Mouse (Mus musculus) C2C12 (cell line): ENCODE results near the gene Aox1.

Experiments used
- CTCF ChIP-seq: IDR thresholded peaks from one replicate; pipeline ENCODE4 v1.5.1; 2011; ENCODE audit not compliant: control insufficient read depth, insufficient read depth, insufficient read length
- MAX ChIP-seq: IDR thresholded peaks from one replicate; pipeline ENCODE4 v1.6.1; 2011; ENCODE audit warnings: mild to moderate bottlenecking, control low read depth
- MYOD1 ChIP-seq: IDR thresholded peaks from one replicate; pipeline ENCODE4 v1.6.1; 2011; ENCODE audit warnings: low read depth; ENCODE audit not compliant: control insufficient read depth, insufficient read length
- MYOG ChIP-seq: IDR thresholded peaks from one replicate; pipeline ENCODE4 v1.6.1; 2011; ENCODE audit not compliant: control insufficient read depth, insufficient read length; ENCODE audit errors: extremely low read depth
- USF1 ChIP-seq: IDR thresholded peaks from one replicate; pipeline ENCODE4 v1.6.1; 2011; ENCODE audit warnings: low read depth, mild to moderate bottlenecking, control low read depth, moderate library complexity

DNA sequence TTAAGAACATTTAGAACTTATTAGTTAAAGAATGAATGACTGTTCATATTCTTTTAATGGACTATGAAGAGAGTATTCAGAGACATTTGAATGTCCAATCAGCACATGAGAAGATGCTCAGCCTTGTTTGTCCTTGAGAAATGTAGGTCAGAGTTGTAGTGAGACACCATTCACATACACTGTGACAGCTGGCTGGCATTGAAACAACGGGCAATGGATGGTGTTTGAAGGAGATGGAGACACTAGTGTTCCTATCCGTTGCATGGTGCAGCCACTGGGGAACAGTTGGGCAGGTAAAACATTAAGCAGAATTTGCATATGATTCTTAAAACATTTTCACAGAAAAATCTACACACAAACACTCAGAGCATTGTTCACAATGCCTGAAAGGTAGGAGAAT is 77.3 kb downstream of the Aox1 start:
- TF ChIP-seq CTCF (no peak), MAX (no peak), USF1 (no peak), MYOG (no peak), MYOD1 (no peak)
